Mouse (Mus musculus) brain, embryonic 14.5 days (tissue): ENCODE measurements around the gene Ihh.

Experiments
- CTCF ChIP-seq: fragments of 200-500 bp; IDR thresholded peaks from 2 replicates; pipeline ENCODE4 v1.5.1; 2012; ENCODE audit warnings: inconsistent platforms, mild to moderate bottlenecking, moderate library complexity, borderline replicate concordance; ENCODE audit not compliant: insufficient read depth, insufficient read length; ENCODE audit errors: extremely low read depth
- POLR2A ChIP-seq: fragments of 200-500 bp; IDR thresholded peaks from 2 replicates; pipeline ENCODE4 v1.6.1; 2012; ENCODE audit warnings: mild to moderate bottlenecking, inconsistent platforms, borderline replicate concordance; ENCODE audit not compliant: poor library complexity, insufficient read depth, insufficient read length, severe bottlenecking; ENCODE audit errors: extremely low read depth

DNA sequence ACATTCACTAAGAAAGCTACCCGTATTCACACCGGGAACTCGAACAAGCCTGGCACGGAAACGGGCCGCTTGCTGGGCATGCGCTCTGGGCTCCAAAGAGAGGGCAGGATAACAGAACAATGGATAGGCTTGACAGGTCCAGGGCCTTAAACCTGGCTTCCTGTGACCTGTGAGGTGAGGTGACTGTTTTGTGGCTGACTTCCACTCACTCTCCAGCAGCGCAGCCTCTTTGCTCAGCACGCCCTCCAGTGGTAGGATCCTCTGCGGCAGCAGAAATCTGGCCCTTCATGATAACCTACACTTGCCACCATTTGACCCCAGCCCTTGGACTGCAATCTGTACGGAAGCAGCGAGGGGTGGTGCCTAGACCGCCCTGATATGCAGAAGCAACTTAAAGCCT lies 35.8 kb downstream of the Ihh start:
- TF ChIP-seq CTCF (peak; percentile 43; the same call in 1 of the 2 replicates), POLR2A (no peak)
